8 mouse cellular contexts compared by ENCODE assay signal in the genomic region with DNA sequence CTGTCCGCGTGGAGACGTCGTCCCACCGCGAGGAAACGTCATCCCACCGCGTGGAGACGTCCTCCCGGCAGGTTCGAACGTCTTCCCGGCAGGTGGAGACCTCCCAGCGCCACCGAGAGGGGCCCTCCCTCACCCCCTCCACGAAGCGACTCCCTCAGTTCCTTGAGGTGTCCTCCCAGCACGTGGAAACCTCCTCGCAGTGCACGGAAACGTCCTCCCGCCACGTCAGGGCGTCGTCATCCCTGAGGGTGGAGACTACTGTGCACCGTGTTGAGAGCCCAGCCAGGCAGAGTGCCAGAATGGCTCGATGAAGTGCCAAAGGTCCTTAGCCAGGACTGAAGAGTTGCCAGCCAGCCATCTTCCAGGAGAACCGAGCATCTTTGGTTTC. TPM values are rescaled to one million over a fixed set of nuclear protein-coding genes. Genes with fewer than 3 reads are reported as not detected.
DNase-seq lines count a peak whose midpoint lies in the region; ATAC-seq lines count a peak whose summit lies in the region.

A gene (minus strand): TSS at position 183 of the 388 bp plus-strand sequence.

- peaks cover 16% of the 10 kb centered on the region for H3K4me1 ChIP-seq in embryonic facial prominence, embryonic 10.5 days
- H3K4me1 ChIP-seq in limb, embryonic 12.5 days (replicated peaks) = peaks cover 12% of the 10 kb centered on the region
- H3K4me1 ChIP-seq in midbrain, embryonic 13.5 days (replicated peaks) = peaks cover 30% of the 10 kb centered on the region

- peak; percentile 75 for DNase-seq in embryo, embryonic 10 days (ENCODE audit: low spot score)
- no peak for DNase-seq in embryo, embryonic 9.5 days (ENCODE audit: extremely low spot score)
- DNase-seq in embryonic facial prominence, embryonic 10.5 days (ENCODE audit: low spot score) = no peak
- DNase-seq in heart, adult 18-20 months = peak; percentile 84 to 85
- peak; percentile 88 for DNase-seq in kidney, adult 18-20 months
- peak; percentile 54 for DNase-seq in spleen, adult 12 weeks (ENCODE audit: low spot score)

- peak within 1 kb of the TSS; percentile 88 for H3K4me2 ChIP-seq in limb, embryonic 12.5 days
- H3K4me2 ChIP-seq in midbrain, embryonic 13.5 days (replicated peaks) = peak within 1 kb of the TSS; percentile 86

- H3K36me3 ChIP-seq in embryonic facial prominence, embryonic 10.5 days (replicated peaks) = peaks cover 27% of the 10 kb centered on the region
- H3K36me3 ChIP-seq in limb, embryonic 12.5 days = peaks cover 19% of the 10 kb centered on the region
- peaks cover 16% of the 10 kb centered on the region for H3K36me3 ChIP-seq in midbrain, embryonic 13.5 days

- peak within 1 kb of the TSS; percentile 83 for H3K27ac ChIP-seq in embryonic facial prominence, embryonic 10.5 days (replicated peaks)
- peak within 1 kb of the TSS; percentile 60 for H3K27ac ChIP-seq in limb, embryonic 12.5 days
- peak within 1 kb of the TSS; percentile 82 for H3K27ac ChIP-seq in midbrain, embryonic 13.5 days

- ATAC-seq in limb, embryonic 12.5 days (ENCODE audit: insufficient number of reproducible peaks, insufficient read depth, low FRiP score, low TSS enrichment, low read depth) = peak; percentile 60
- ATAC-seq in midbrain, embryonic 13.5 days = peak; percentile 88

- no peaks in the 10 kb centered on the region for H3K27me3 ChIP-seq in embryonic facial prominence, embryonic 10.5 days (replicated peaks; ENCODE audit: low read depth, poor library complexity, severe bottlenecking)
- no peaks in the 10 kb centered on the region for H3K27me3 ChIP-seq in limb, embryonic 12.5 days
- no peaks in the 10 kb centered on the region for H3K27me3 ChIP-seq in midbrain, embryonic 13.5 days

- H3K4me3 ChIP-seq in embryonic facial prominence, embryonic 10.5 days = peak within 1 kb of the TSS; percentile 82
- peak within 1 kb of the TSS; percentile 66 for H3K4me3 ChIP-seq in limb, embryonic 12.5 days (replicated peaks)
- peak within 1 kb of the TSS; percentile 73 for H3K4me3 ChIP-seq in midbrain, embryonic 13.5 days (replicated peaks)

- no peaks in the 10 kb centered on the region for H3K9me3 ChIP-seq in embryonic facial prominence, embryonic 10.5 days
- no peaks in the 10 kb centered on the region for H3K9me3 ChIP-seq in limb, embryonic 12.5 days
- H3K9me3 ChIP-seq in midbrain, embryonic 13.5 days = no peaks in the 10 kb centered on the region

- WGBS in embryonic facial prominence, embryonic 10.5 days = 6% methylated on average over 29 of the region's 29 CpGs
- WGBS in limb, embryonic 12.5 days = 4% methylated on average over 29 of the region's 29 CpGs
- 3% methylated on average over 29 of the region's 29 CpGs for WGBS in midbrain, embryonic 13.5 days

- peak within 1 kb of the TSS; percentile 76 for H3K9ac ChIP-seq in limb, embryonic 12.5 days (replicated peaks)
- H3K9ac ChIP-seq in midbrain, embryonic 13.5 days (replicated peaks) = peak within 1 kb of the TSS; percentile 79

RNA-seq across cellular contexts. Expression of the gene that starts here (rescaled TPM):
- 46.7 and 50.8 TPM in 2 replicates for polyA plus RNA-seq in embryonic facial prominence, embryonic 10.5 days (2016; fragmentation: Nextera tagmentation; extraction: Ambion mirVana)
- total RNA-seq in heart, adult 18-20 months (2021) = 10 to 100 TPM; 10.4 to 10.7 TPM
- polyA plus RNA-seq in limb, embryonic 12.5 days (2016; fragmentation: Nextera tagmentation; extraction: Ambion mirVana) = 48.2 and 48.8 TPM in 2 replicates
- polyA plus RNA-seq in midbrain, embryonic 13.5 days (2015; fragmentation: Nextera tagmentation; extraction: Ambion mirVana) = 66.7 and 72.9 TPM in 2 replicates

Comparison
In these comparisons a context has a peak if more than half of its experiments do, and no peak if none do; other contexts are left out.
1. DNase-seq: peak in embryo, embryonic 10 days (single experiment), heart, adult 18-20 months (2 of 2), kidney, adult 18-20 months (single experiment) and spleen, adult 12 weeks (single experiment); none in embryo, embryonic 9.5 days (single experiment) and embryonic facial prominence, embryonic 10.5 days (single experiment).
2. Peak in every context shown above with its lines, with median percentiles within 50 percentile points of each other: H3K27ac ChIP-seq and H3K4me3 ChIP-seq.